Mouse (Mus musculus) limb, embryonic 13.5 days (tissue): ENCODE results near the gene Enox2. TPM values are rescaled to one million over a fixed set of nuclear protein-coding genes. Genes with fewer than 3 reads are reported as not detected.
"Not testable (repeated sequence)": the region's sequence is repeated elsewhere in the genome, so short reads cannot be mapped to it uniquely, and the experiment has no call there.

Experiments used
- ATAC-seq: fragments of 200-750 bp; cut with Nextera tagmentation; 2 replicates; pipeline ENCODE4 v1.8.0; 2017; ENCODE audit warnings: low read depth, moderate number of reproducible peaks, moderate TSS enrichment; ENCODE audit not compliant: low FRiP score
- H3K27ac ChIP-seq: fragments of 300-500 bp; sonication (generic); 2 replicates; pipeline ENCODE4 v1.5.1; 2015; ENCODE audit warnings: inconsistent platforms, mild to moderate bottlenecking, moderate library complexity
- H3K27me3 ChIP-seq: fragments of 300-500 bp; sonication (generic); 2 replicates; pipeline ENCODE4 v1.6.1; 2015; ENCODE audit warnings: mild to moderate bottlenecking, inconsistent platforms
- H3K36me3 ChIP-seq: fragments of 300-500 bp; sonication (generic); 2 replicates; pipeline ENCODE4 v1.6.1; 2015; ENCODE audit warnings: inconsistent platforms, mild to moderate bottlenecking, moderate library complexity
- H3K4me1 ChIP-seq: fragments of 300-500 bp; sonication (generic); 2 replicates; pipeline ENCODE4 v1.6.1; 2015; ENCODE audit warnings: inconsistent platforms
- H3K4me2 ChIP-seq: fragments of 300-500 bp; sonication (generic); replicated peaks from 2 replicates; pipeline ENCODE4 v1.6.1; 2015; ENCODE audit warnings: inconsistent platforms, mild to moderate bottlenecking, moderate library complexity
- H3K4me3 ChIP-seq: fragments of 300-500 bp; sonication (generic); 2 replicates; pipeline ENCODE4 v1.5.1; 2015; ENCODE audit warnings: moderate library complexity, mild to moderate bottlenecking, inconsistent platforms
- H3K9ac ChIP-seq: fragments of 300-500 bp; sonication (generic); 2 replicates; pipeline ENCODE4 v1.6.1; 2015; ENCODE audit warnings: mild to moderate bottlenecking, inconsistent platforms
- H3K9me3 ChIP-seq: fragments of 300-500 bp; sonication (generic); 2 replicates; pipeline ENCODE4 v1.6.1; 2016; ENCODE audit warnings: inconsistent platforms
- WGBS: fragments of 180-500 bp; shearing (Covaris S2); methylation state at CpG from one replicate; pipeline ENCODE4 v1.1.7; 2015; 5-methylcytosine and 5-hydroxymethylcytosine counted together
- polyA plus RNA-seq: library from polyadenylated mRNA; unstranded; fragments of >200 nt; fragmentation: Nextera tagmentation; extraction: Ambion mirVana; gene quantifications from 2 replicates; pipeline ENCODE4 v1.2.1, GENCODE M21; 2015

Enox2 gene
- polyA plus RNA-seq, 1 experiment from 2014 or later = 5.7 TPM

- WGBS = 75% methylated on average over 3 of the region's 3 CpGs
- Histone ChIP-seq H3K36me3 (no peaks in the 10 kb centered on the region), H3K4me2 (no peak overlapping the region), H3K4me3 (no peak overlapping the region), H3K4me1 (no peaks in the 10 kb centered on the region), H3K27me3 (no peaks in the 10 kb centered on the region), H3K9me3 (no peaks in the 10 kb centered on the region), H3K9ac (no peak overlapping the region), H3K27ac (no peak overlapping the region)
- no peak for ATAC-seq
These were observed 163.2 kb downstream of the Enox2 start for GRCm38 (mm10) chrX:49124774-49125429.

- H3K36me3 ChIP-seq = no peaks in the 10 kb centered on the region
- H3K4me3 ChIP-seq = no peak overlapping the region
- H3K27ac ChIP-seq = no peak overlapping the region
- no peak overlapping the region for H3K4me2 ChIP-seq
- no peaks in the 10 kb centered on the region for H3K4me1 ChIP-seq
- H3K27me3 ChIP-seq = no peaks in the 10 kb centered on the region
- no peaks in the 10 kb centered on the region for H3K9me3 ChIP-seq
- 69% methylated on average over 3 of the region's 3 CpGs for WGBS
- H3K9ac ChIP-seq = no peak overlapping the region
- no peak for ATAC-seq
These were observed 171.6 kb downstream of the Enox2 start for GRCm38 (mm10) chrX:49116465-49116864.

GRCm38 (mm10) chrX:49112412-49112811, 175.6 kb downstream of the Enox2 start:
- no peak overlapping the region for H3K27ac ChIP-seq
- no peaks in the 10 kb centered on the region for H3K9me3 ChIP-seq
- no peaks in the 10 kb centered on the region for H3K4me1 ChIP-seq
- ATAC-seq = no peak
- H3K4me2 ChIP-seq = no peak overlapping the region
- H3K36me3 ChIP-seq = no peaks in the 10 kb centered on the region
- H3K4me3 ChIP-seq = no peak overlapping the region
- no peak overlapping the region for H3K9ac ChIP-seq
- 39% methylated on average over 3 of the region's 3 CpGs for WGBS
- H3K27me3 ChIP-seq = no peaks in the 10 kb centered on the region

- not testable (repeated sequence) for ATAC-seq, H3K4me2 ChIP-seq
- 58% methylated on average over 1 of the region's 1 CpGs for WGBS
These were observed 187.5 kb downstream of the Enox2 start for GRCm38 (mm10) chrX:49100542-49100941.

GRCm38 (mm10) chrX:49096249-49096648, 191.8 kb downstream of the Enox2 start:
- Histone ChIP-seq H3K9me3 (no peaks in the 10 kb centered on the region), H3K4me1 (no peaks in the 10 kb centered on the region), H3K4me2 (no peak overlapping the region), H3K4me3 (no peak overlapping the region), H3K27ac (no peak overlapping the region), H3K9ac (no peak overlapping the region), H3K27me3 (no peaks in the 10 kb centered on the region), H3K36me3 (no peaks in the 10 kb centered on the region)
- no peak for ATAC-seq
- WGBS = 55% methylated on average over 2 of the region's 2 CpGs

More at GRCm38 (mm10) chrX:49100542-49100941, 187.5 kb downstream of the Enox2 start:
- H3K9ac ChIP-seq, H3K4me1 ChIP-seq, H3K27me3 ChIP-seq, H3K27ac ChIP-seq, H3K36me3 ChIP-seq, H3K4me3 ChIP-seq, H3K9me3 ChIP-seq: not testable (repeated sequence)

GRCm38 (mm10) chrX:49075055-49075454, 213.0 kb downstream of the Enox2 start:
- Histone ChIP-seq H3K4me2 (no peak overlapping the region), H3K27me3 (no peaks in the 10 kb centered on the region), H3K27ac (no peak overlapping the region), H3K9me3 (no peaks in the 10 kb centered on the region), H3K4me3 (no peak overlapping the region), H3K36me3 (no peaks in the 10 kb centered on the region), H3K4me1 (no peaks in the 10 kb centered on the region), H3K9ac (no peak overlapping the region)
- ATAC-seq = no peak
- WGBS = 74% methylated on average over 6 of the region's 6 CpGs

- no peak overlapping the region for H3K4me2 ChIP-seq
- no peaks in the 10 kb centered on the region for H3K9me3 ChIP-seq
- no peaks in the 10 kb centered on the region for H3K4me1 ChIP-seq
- 59% methylated on average over 3 of the region's 3 CpGs for WGBS
- H3K27ac ChIP-seq = no peak overlapping the region
- no peaks in the 10 kb centered on the region for H3K27me3 ChIP-seq
- H3K9ac ChIP-seq = no peak overlapping the region
- no peak overlapping the region for H3K4me3 ChIP-seq
- no peaks in the 10 kb centered on the region for H3K36me3 ChIP-seq
- ATAC-seq = no peak
These were observed 214.5 kb downstream of the Enox2 start for GRCm38 (mm10) chrX:49073563-49073962.

- no peaks in the 10 kb centered on the region for H3K4me1 ChIP-seq
- H3K27me3 ChIP-seq = no peaks in the 10 kb centered on the region
- no peaks in the 10 kb centered on the region for H3K36me3 ChIP-seq
- no peak overlapping the region for H3K9ac ChIP-seq
- no peak overlapping the region for H3K27ac ChIP-seq
- no peaks in the 10 kb centered on the region for H3K9me3 ChIP-seq
- no peak overlapping the region for H3K4me2 ChIP-seq
- no peak for ATAC-seq
- no peak overlapping the region for H3K4me3 ChIP-seq
These were observed 242.9 kb downstream of the Enox2 start for GRCm38 (mm10) chrX:49045118-49045517.

GRCm38 (mm10) chrX:49009746-49010145, 278.3 kb downstream of the Enox2 start:
- H3K36me3 ChIP-seq = no peaks in the 10 kb centered on the region
- H3K4me3 ChIP-seq = no peak overlapping the region
- ATAC-seq = no peak
- no peak overlapping the region for H3K27ac ChIP-seq
- H3K9me3 ChIP-seq = no peaks in the 10 kb centered on the region
- no peaks in the 10 kb centered on the region for H3K27me3 ChIP-seq
- no peaks in the 10 kb centered on the region for H3K4me1 ChIP-seq
- WGBS = 64% methylated on average over 5 of the region's 5 CpGs
- H3K9ac ChIP-seq = no peak overlapping the region
- no peak overlapping the region for H3K4me2 ChIP-seq

- H3K4me3 ChIP-seq = no peak overlapping the region
- no peak for ATAC-seq
- H3K36me3 ChIP-seq = no peaks in the 10 kb centered on the region
- H3K27me3 ChIP-seq = no peaks in the 10 kb centered on the region
- H3K9me3 ChIP-seq = no peaks in the 10 kb centered on the region
- no peak overlapping the region for H3K27ac ChIP-seq
- H3K4me1 ChIP-seq = no peaks in the 10 kb centered on the region
- no peak overlapping the region for H3K4me2 ChIP-seq
- H3K9ac ChIP-seq = no peak overlapping the region
- 87% methylated on average over 1 of the region's 1 CpGs for WGBS
These were observed 282.4 kb downstream of the Enox2 start for GRCm38 (mm10) chrX:49005655-49006054.

GRCm38 (mm10) chrX:49002892-49003291, 285.2 kb downstream of the Enox2 start:
- 85% methylated on average over 1 of the region's 1 CpGs for WGBS

GRCm38 (mm10) chrX:48985653-48986052, 302.4 kb downstream of the Enox2 start:
- Histone ChIP-seq H3K9ac (no peak overlapping the region), H3K4me1 (no peaks in the 10 kb centered on the region), H3K36me3 (no peaks in the 10 kb centered on the region), H3K4me3 (no peak overlapping the region), H3K9me3 (0 out of 2 replicates have a peak, but pooled peaks cover 4% of the 10 kb centered on the region), H3K27ac (no peak overlapping the region), H3K27me3 (no peaks in the 10 kb centered on the region), H3K4me2 (no peak overlapping the region)
- ATAC-seq = no peak
- 72% methylated on average over 5 of the region's 5 CpGs for WGBS

More at GRCm38 (mm10) chrX:49002892-49003291, 285.2 kb downstream of the Enox2 start:
- H3K9ac ChIP-seq = no peak overlapping the region
- no peak overlapping the region for H3K4me3 ChIP-seq
- no peaks in the 10 kb centered on the region for H3K4me1 ChIP-seq
- no peak overlapping the region for H3K4me2 ChIP-seq
- no peak overlapping the region for H3K27ac ChIP-seq
- no peaks in the 10 kb centered on the region for H3K27me3 ChIP-seq
- H3K36me3 ChIP-seq = no peaks in the 10 kb centered on the region
- no peak for ATAC-seq
- H3K9me3 ChIP-seq = no peaks in the 10 kb centered on the region

GRCm38 (mm10) chrX:48984451-48984850, 303.6 kb downstream of the Enox2 start:
- Histone ChIP-seq H3K4me1 (no peaks in the 10 kb centered on the region), H3K9me3 (0 out of 2 replicates have a peak, but pooled peaks cover 4% of the 10 kb centered on the region), H3K27ac (no peak overlapping the region), H3K4me2 (no peak overlapping the region), H3K9ac (no peak overlapping the region), H3K36me3 (no peaks in the 10 kb centered on the region), H3K4me3 (no peak overlapping the region), H3K27me3 (no peaks in the 10 kb centered on the region)
- ATAC-seq = no peak
- WGBS = 87% methylated on average over 2 of the region's 2 CpGs
